Mouse (Mus musculus) kidney, postnatal 0 days (tissue): ENCODE results near the gene Rrp36. TPM values are rescaled to one million over a fixed set of nuclear protein-coding genes. Genes with fewer than 3 reads are reported as not detected.

Experiments used
- ATAC-seq: fragments of 200-750 bp; cut with Nextera tagmentation; replicated peaks from 2 replicates; pipeline ENCODE4 v1.8.0; 2017; ENCODE audit warnings: low read depth, moderate number of reproducible peaks, moderate TSS enrichment, moderate library complexity; ENCODE audit not compliant: low FRiP score
- DNase-seq: peaks from one replicate; pipeline ENCODE4 v3.0.0-alpha.2; 2016; ENCODE audit warnings: low spot score
- H3K27ac ChIP-seq: fragments of 300-500 bp; sonication (generic); 2 replicates; pipeline ENCODE4 v1.5.1; 2014; ENCODE audit warnings: mild to moderate bottlenecking
- H3K27me3 ChIP-seq: fragments of 300-500 bp; sonication (generic); 2 replicates; pipeline ENCODE4 v1.6.1; 2014; ENCODE audit warnings: low read length, mixed read lengths; ENCODE audit not compliant: insufficient read depth
- H3K36me3 ChIP-seq: fragments of 300-500 bp; sonication (generic); 2 replicates; pipeline ENCODE4 v1.6.1; 2014; ENCODE audit warnings: low read length, mixed read lengths; ENCODE audit not compliant: insufficient read depth
- H3K4me1 ChIP-seq: fragments of 300-500 bp; sonication (generic); replicated peaks from 2 replicates; pipeline ENCODE4 v1.6.1; 2014; ENCODE audit warnings: antibody characterized with exemption, low read length, mixed read lengths; ENCODE audit not compliant: insufficient read depth
- H3K4me2 ChIP-seq: fragments of 300-500 bp; sonication (generic); 2 replicates; pipeline ENCODE4 v1.6.1; 2014; ENCODE audit warnings: mild to moderate bottlenecking, low read length, moderate library complexity, mixed read lengths
- H3K4me3 ChIP-seq: fragments of 300-500 bp; sonication (generic); replicated peaks from 2 replicates; pipeline ENCODE4 v1.5.1; 2014; ENCODE audit warnings: low read depth, low read length
- H3K9ac ChIP-seq: fragments of 300-500 bp; sonication (generic); 2 replicates; pipeline ENCODE4 v1.6.1; 2014; ENCODE audit warnings: low read depth, low read length
- H3K9me3 ChIP-seq: fragments of 300-500 bp; sonication (generic); replicated peaks from 2 replicates; pipeline ENCODE4 v1.6.1; 2016; ENCODE audit warnings: low read length, inconsistent platforms, mixed read lengths
- CTCF ChIP-seq: IDR thresholded peaks from 2 replicates; pipeline ENCODE4 v1.5.1; 2016; ENCODE audit warnings: antibody characterized with exemption, low read depth, mild to moderate bottlenecking, moderate library complexity
- WGBS: fragments of 180-500 bp; shearing (Covaris S2); extraction: QIAGEN DNeasy Blood & Tissue Kit; methylation state at CpG from one replicate; pipeline ENCODE4 v1.1.7; 2014; 5-methylcytosine and 5-hydroxymethylcytosine counted together
- polyA plus RNA-seq: library from polyadenylated mRNA; unstranded; fragments of >200 nt; fragmentation: Nextera tagmentation; extraction: Ambion mirVana; gene quantifications from 2 replicates; pipeline ENCODE4 v1.2.1, GENCODE M21; 2015

Rrp36 gene
- polyA plus RNA-seq, 1 experiment from 2014 or later = 44.4 TPM

DNA sequence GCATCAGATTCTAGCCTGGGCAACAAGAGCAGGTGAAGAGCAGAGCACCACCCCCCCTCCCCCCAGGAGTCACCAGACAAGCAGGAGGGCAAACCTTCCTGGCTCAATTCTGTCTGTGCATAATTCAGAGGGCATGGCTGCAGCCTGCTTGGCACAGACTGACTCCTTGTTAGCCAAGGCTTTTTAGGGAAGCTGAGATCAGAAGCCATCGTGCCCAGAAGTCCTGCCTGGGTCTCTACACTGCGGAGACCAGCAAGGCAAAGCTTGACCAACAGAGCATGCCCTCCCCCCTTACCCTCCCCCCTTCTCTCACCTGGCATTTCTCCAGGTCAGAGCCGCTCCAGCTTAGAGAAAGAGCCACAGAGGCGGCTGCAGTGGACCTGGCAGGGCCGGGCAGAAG, 11.4 kb downstream of the Rrp36 start:
- 55% methylated on average over 5 of the region's 5 CpGs for WGBS
- H3K9ac ChIP-seq = no peak overlapping the region
- DNase-seq (no peak), ATAC-seq (no peak)
- no peak overlapping the region for H3K4me2 ChIP-seq
- no peaks in the 10 kb centered on the region for H3K27me3 ChIP-seq
- H3K9me3 ChIP-seq = no peaks in the 10 kb centered on the region
- peaks cover 80% of the 10 kb centered on the region for H3K36me3 ChIP-seq
- TF ChIP-seq CTCF = no peak
- H3K4me1 ChIP-seq = no peaks in the 10 kb centered on the region
- no peak overlapping the region for H3K4me3 ChIP-seq
- H3K27ac ChIP-seq = no peak overlapping the region

DNA sequence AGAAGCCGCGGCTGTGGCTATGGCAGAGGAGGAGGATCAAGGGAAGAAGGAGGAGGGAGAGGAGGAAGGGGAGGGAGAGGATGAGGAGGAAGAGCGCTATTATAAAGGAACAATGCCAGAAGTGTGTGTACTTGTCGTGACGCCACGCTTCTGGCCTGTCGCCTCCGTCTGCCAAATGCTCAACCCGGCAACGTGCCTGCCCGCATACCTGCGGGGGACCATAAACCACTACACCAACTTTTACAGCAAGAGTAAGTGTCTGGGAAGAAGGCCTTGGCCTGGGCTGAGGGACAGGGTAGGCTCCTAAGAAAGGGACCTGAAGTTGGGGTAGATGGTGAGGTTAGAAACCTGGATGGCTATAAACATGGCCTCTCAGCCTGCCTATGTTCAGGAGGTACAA, 12.2 kb downstream of the Rrp36 start:
- Histone ChIP-seq H3K4me1 (no peaks in the 10 kb centered on the region), H3K4me2 (no peak overlapping the region), H3K27ac (no peak overlapping the region), H3K9me3 (no peaks in the 10 kb centered on the region), H3K27me3 (no peaks in the 10 kb centered on the region), H3K36me3 (peaks cover 84% of the 10 kb centered on the region), H3K9ac (no peak overlapping the region), H3K4me3 (no peak overlapping the region)
- TF ChIP-seq CTCF = no peak
- 82% methylated on average over 12 of the region's 12 CpGs for WGBS
- ATAC-seq = no peak
- DNase-seq = no peak

DNA sequence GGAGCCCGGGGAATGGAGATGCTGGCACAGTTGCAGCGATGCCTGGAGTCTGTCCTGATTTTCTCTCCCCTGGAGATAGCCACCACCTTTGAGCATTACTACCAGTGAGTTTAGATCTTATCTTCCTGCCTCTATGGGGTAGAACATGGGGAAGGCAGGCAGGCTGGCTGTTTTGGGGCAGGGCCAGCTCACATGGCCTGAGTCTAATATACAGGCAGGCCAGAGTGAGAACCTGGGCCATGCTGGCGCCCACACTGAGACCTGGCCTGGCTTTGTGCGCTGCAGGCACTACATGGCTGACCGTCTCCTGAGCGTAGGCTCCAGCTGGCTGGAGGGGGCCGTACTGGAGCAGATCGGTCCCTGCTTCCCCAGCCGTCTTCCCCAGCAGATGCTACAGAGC, 12.8 kb downstream of the Rrp36 start:
- no peak for ATAC-seq
- no peaks in the 10 kb centered on the region for H3K9me3 ChIP-seq

DNA sequence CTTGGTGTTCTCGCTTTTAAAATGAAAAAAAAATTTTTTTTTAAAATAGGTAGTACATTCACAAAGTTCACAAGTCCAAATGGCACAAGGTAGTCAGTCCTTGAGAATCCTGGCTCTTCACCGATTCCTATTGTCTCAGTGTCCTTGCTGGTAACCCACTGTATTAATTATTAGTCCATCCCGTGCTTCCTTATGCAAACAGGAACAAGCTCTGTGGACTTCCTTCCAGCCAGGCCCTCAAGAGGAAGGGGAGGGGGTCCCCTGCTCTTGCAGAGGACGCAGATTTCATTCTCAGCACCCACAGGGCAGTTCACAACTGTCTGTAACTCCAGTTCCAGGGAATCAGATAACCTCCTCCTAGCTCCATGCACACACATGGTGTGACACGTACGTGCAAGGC, 18.1 kb downstream of the Rrp36 start:
- 62% methylated on average over 6 of the region's 6 CpGs for WGBS
- TF ChIP-seq CTCF = no peak
- no peak overlapping the region for H3K4me2 ChIP-seq
- H3K36me3 ChIP-seq = peaks cover 61% of the 10 kb centered on the region
- no peak for ATAC-seq
- peaks cover 17% of the 10 kb centered on the region; the same call in 1 of the 2 replicates for H3K4me1 ChIP-seq
- no peak overlapping the region for H3K9ac ChIP-seq
- no peaks in the 10 kb centered on the region for H3K27me3 ChIP-seq
- DNase-seq = no peak
- H3K4me3 ChIP-seq = no peak overlapping the region
- H3K9me3 ChIP-seq = no peaks in the 10 kb centered on the region
- no peak overlapping the region for H3K27ac ChIP-seq

More for the DNA sequence above, 12.8 kb downstream of the Rrp36 start:
- Histone ChIP-seq H3K4me1 (0 out of 2 replicates have a peak, but pooled peaks cover under 1% of the 10 kb centered on the region), H3K4me2 (no peak overlapping the region), H3K36me3 (peaks cover 84% of the 10 kb centered on the region), H3K27ac (no peak overlapping the region), H3K4me3 (no peak overlapping the region), H3K27me3 (no peaks in the 10 kb centered on the region), H3K9ac (no peak overlapping the region)
- no peak for TF ChIP-seq CTCF
- no peak for DNase-seq
- 92% methylated on average over 9 of the region's 9 CpGs for WGBS

DNA sequence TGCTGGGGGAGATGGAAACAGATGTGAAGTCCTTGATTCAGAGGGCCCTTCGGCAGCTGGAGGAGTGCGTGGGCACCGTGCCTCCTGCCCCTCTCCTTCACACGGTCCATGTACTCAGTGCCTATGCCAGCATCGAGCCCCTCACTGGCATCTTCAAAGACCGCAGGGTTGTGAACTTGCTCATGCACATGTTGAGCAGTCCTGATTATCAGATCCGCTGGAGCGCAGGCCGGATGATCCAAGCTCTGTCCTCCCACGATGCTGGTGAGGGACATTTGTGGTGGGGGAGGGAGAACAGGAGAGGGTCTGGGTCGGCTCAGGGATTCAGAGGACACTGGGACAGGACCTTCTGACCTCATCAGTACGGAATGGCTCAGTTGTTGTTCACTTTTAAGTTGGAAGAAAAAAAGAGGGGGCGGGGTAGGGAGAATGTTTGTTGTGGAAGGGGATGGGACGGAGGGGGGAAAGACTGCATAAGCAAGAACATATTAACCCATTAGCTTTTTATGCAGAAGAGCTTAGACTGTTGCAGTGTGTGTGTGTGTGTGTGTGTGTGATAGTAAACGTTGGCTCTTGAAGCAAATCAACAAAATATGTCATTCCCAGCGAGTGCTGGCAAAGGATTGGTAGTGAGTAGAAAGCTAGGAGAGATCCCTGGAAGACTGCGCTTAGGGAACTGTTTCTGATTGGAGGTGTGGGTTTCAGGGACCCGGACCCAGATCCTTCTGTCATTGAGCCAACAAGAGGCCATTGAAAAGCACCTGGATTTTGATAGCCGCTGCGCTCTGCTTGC, 22.2 kb downstream of the Rrp36 start:
- Histone ChIP-seq H3K4me1 (peaks cover 23% of the 10 kb centered on the region; the same call in 1 of the 2 replicates), H3K9me3 (no peaks in the 10 kb centered on the region), H3K9ac (peak overlapping the region; percentile 82; the same call in 1 of the 2 replicates), H3K27me3 (no peaks in the 10 kb centered on the region), H3K36me3 (peaks cover 40% of the 10 kb centered on the region), H3K4me3 (peak overlapping the region; percentile 69), H3K27ac (peak overlapping the region; percentile 97; the same call in 1 of the 2 replicates), H3K4me2 (peak overlapping the region; percentile 85)
- no peak for TF ChIP-seq CTCF
- WGBS = 48% methylated on average over 20 of the region's 20 CpGs
- ATAC-seq (no peak), DNase-seq (no peak)

DNA sequence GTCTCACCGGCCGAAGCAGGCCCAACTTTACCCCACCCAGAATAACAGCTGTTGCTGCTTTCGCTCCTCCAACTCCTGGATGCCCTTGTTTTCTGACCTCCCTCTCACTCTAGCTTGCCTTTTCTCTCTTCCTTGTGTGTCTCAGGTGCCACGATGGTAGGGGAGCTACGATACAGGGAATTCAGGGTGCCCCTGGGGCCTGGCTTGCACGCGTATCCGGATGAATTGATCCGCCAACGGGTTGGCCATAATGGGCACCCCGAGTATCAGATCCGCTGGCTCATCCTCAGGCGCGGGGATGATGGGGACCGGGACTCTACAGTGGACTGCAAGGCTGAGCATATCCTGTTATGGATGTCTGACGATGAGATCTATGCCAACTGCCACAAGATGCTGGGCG, 22.9 kb downstream of the Rrp36 start:
- 61% methylated on average over 17 of the region's 17 CpGs for WGBS
- H3K4me1 ChIP-seq = peaks cover 22% of the 10 kb centered on the region; the same call in 1 of the 2 replicates
- H3K36me3 ChIP-seq = peaks cover 34% of the 10 kb centered on the region
- TF ChIP-seq CTCF = no peak
- H3K27ac ChIP-seq = peak overlapping the region; percentile 97
- no peak for DNase-seq
- peak overlapping the region; percentile 69 for H3K4me3 ChIP-seq
- H3K9ac ChIP-seq = peak overlapping the region; percentile 82
- no peaks in the 10 kb centered on the region for H3K27me3 ChIP-seq
- no peak for ATAC-seq
- H3K9me3 ChIP-seq = no peaks in the 10 kb centered on the region
- H3K4me2 ChIP-seq = peak overlapping the region; percentile 85
